Mouse (Mus musculus): ENCODE results near the gene Gm28539. TPM values are rescaled to one million over a fixed set of nuclear protein-coding genes. Genes with fewer than 3 reads are reported as not detected.
A peak's percentile ranks its signal among the peaks of the same experiment; 100 is the strongest.
"Not testable (repeated sequence)": the region's sequence is repeated elsewhere in the genome, so short reads cannot be mapped to it uniquely, and the experiment has no call there.

The Gm28539 gene
- polyA plus RNA-seq, 1 experiment from 2014 or later = not detected

GRCm38 (mm10) chr16:18822925-18823324 is 13.5 kb upstream of the Gm28539 start:
- WGBS (ENCODE audit: missing documents) = 82% methylated on average over 4 of the region's 4 CpGs
- no peak overlapping the region for H3K27ac ChIP-seq
- H3K79me2 ChIP-seq (ENCODE audit: inconsistent target) = no peaks in the 10 kb centered on the region
- peaks cover 98% of the 10 kb centered on the region for H3K36me3 ChIP-seq (ENCODE audit: inconsistent target)
- no peak overlapping the region for H3K4me3 ChIP-seq (ENCODE audit: inconsistent target)

GRCm38 (mm10) chr16:18828630-18829029 is 7.8 kb upstream of the Gm28539 start:
- Histone ChIP-seq H3K4me3 (ENCODE audit: inconsistent target) (no peak overlapping the region), H3K27ac (no peak overlapping the region), H3K79me2 (ENCODE audit: inconsistent target) (no peaks in the 10 kb centered on the region), H3K36me3 (ENCODE audit: inconsistent target) (peaks cover 83% of the 10 kb centered on the region)
- 96% methylated on average over 3 of the region's 3 CpGs for whole genome bisulfite sequencing (ENCODE audit: missing documents)

GRCm38 (mm10) chr16:18829102-18829501 is 7.3 kb upstream of the Gm28539 start:
- Histone ChIP-seq H3K79me2 (ENCODE audit: inconsistent target) (no peaks in the 10 kb centered on the region), H3K27ac (no peak overlapping the region), H3K4me3 (ENCODE audit: inconsistent target) (no peak overlapping the region), H3K36me3 (ENCODE audit: inconsistent target) (peaks cover 83% of the 10 kb centered on the region)
- 93% methylated on average over 3 of the region's 6 CpGs for whole genome bisulfite sequencing (ENCODE audit: missing documents)

GRCm38 (mm10) chr16:18833486-18833885 is 2.9 kb upstream of the Gm28539 start:
- WGBS (ENCODE audit: missing documents) = 82% methylated on average over 2 of the region's 2 CpGs
- no peaks in the 10 kb centered on the region for H3K79me2 ChIP-seq (ENCODE audit: inconsistent target)
- H3K4me3 ChIP-seq (ENCODE audit: inconsistent target) = no peak overlapping the region
- H3K27ac ChIP-seq = no peak overlapping the region
- H3K36me3 ChIP-seq (ENCODE audit: inconsistent target) = peaks cover 45% of the 10 kb centered on the region; the same call in 1 of the 2 replicates

GRCm38 (mm10) chr16:18836073-18836467 is 314 bp upstream of the Gm28539 start:
- Histone ChIP-seq H3K27ac (no peak overlapping the region), H3K79me2 (ENCODE audit: inconsistent target) (no peaks in the 10 kb centered on the region), H3K4me3 (ENCODE audit: inconsistent target) (peak overlapping the region; percentile 53; the same call in 1 of the 2 replicates), H3K36me3 (ENCODE audit: inconsistent target) (peaks cover 22% of the 10 kb centered on the region; the same call in 1 of the 2 replicates)
- WGBS (ENCODE audit: missing documents) = 42% methylated on average over 3 of the region's 3 CpGs

GRCm38 (mm10) chr16:18838346-18838745 is 2.0 kb downstream of the Gm28539 start:
- WGBS (ENCODE audit: missing documents) = 89% methylated on average over 4 of the region's 4 CpGs
- Histone ChIP-seq H3K79me2 (ENCODE audit: inconsistent target) (no peaks in the 10 kb centered on the region), H3K27ac (no peak overlapping the region), H3K36me3 (ENCODE audit: inconsistent target) (peaks cover 13% of the 10 kb centered on the region; the same call in 1 of the 2 replicates), H3K4me3 (ENCODE audit: inconsistent target) (no peak overlapping the region)

- Histone ChIP-seq H3K4me3 (ENCODE audit: inconsistent target) (no peak overlapping the region), H3K36me3 (ENCODE audit: inconsistent target) (no peaks in the 10 kb centered on the region), H3K27ac (no peak overlapping the region), H3K79me2 (ENCODE audit: inconsistent target) (no peaks in the 10 kb centered on the region)
- WGBS (ENCODE audit: missing documents) = 92% methylated on average over 15 of the region's 15 CpGs
These were observed 10.0 kb downstream of the Gm28539 start for GRCm38 (mm10) chr16:18846301-18846820.

- not testable (repeated sequence) for H3K36me3 ChIP-seq (ENCODE audit: inconsistent target); H3K4me3 ChIP-seq (ENCODE audit: inconsistent target); H3K79me2 ChIP-seq (ENCODE audit: inconsistent target); H3K27ac ChIP-seq
- 96% methylated on average over 10 of the region's 17 CpGs for WGBS (ENCODE audit: missing documents)
These were observed 13.3 kb downstream of the Gm28539 start for GRCm38 (mm10) chr16:18849521-18850190.

GRCm38 (mm10) chr16:18858551-18858950 is 22.2 kb downstream of the Gm28539 start:
- Histone ChIP-seq H3K36me3 (ENCODE audit: inconsistent target) (no peaks in the 10 kb centered on the region), H3K4me3 (ENCODE audit: inconsistent target) (no peak overlapping the region), H3K79me2 (ENCODE audit: inconsistent target) (no peaks in the 10 kb centered on the region), H3K27ac (no peak overlapping the region)

GRCm38 (mm10) chr16:18860186-18860585 is 23.8 kb downstream of the Gm28539 start:
- H3K4me3 ChIP-seq (ENCODE audit: inconsistent target) = no peak overlapping the region
- H3K27ac ChIP-seq = no peak overlapping the region
- 71% methylated on average over 1 of the region's 1 CpGs for WGBS (ENCODE audit: missing documents)
- no peaks in the 10 kb centered on the region for H3K36me3 ChIP-seq (ENCODE audit: inconsistent target)
- H3K79me2 ChIP-seq (ENCODE audit: inconsistent target) = no peaks in the 10 kb centered on the region

GRCm38 (mm10) chr16:18870495-18870894 is 34.1 kb downstream of the Gm28539 start:
- 92% methylated on average over 1 of the region's 1 CpGs for WGBS (ENCODE audit: missing documents)
- not testable (repeated sequence) for H3K4me3 ChIP-seq (ENCODE audit: inconsistent target); H3K79me2 ChIP-seq (ENCODE audit: inconsistent target); H3K27ac ChIP-seq
- H3K36me3 ChIP-seq (ENCODE audit: inconsistent target) = peaks cover 26% of the 10 kb centered on the region

GRCm38 (mm10) chr16:18876091-18876441 is 39.7 kb downstream of the Gm28539 start:
- Histone ChIP-seq H3K27ac (peak overlapping the region; percentile 31), H3K36me3 (ENCODE audit: inconsistent target) (peaks cover 26% of the 10 kb centered on the region), H3K79me2 (ENCODE audit: inconsistent target) (peaks cover 40% of the 10 kb centered on the region), H3K4me3 (ENCODE audit: inconsistent target) (peak overlapping the region; percentile 62)
- under 1% methylated on average over 17 of the region's 17 CpGs for WGBS (ENCODE audit: missing documents)

- peak within 1 kb of the TSS; percentile 63 for H3K4me3 ChIP-seq (ENCODE audit: inconsistent target)
- peaks cover 46% of the 10 kb centered on the region for H3K79me2 ChIP-seq (ENCODE audit: inconsistent target)
- H3K27ac ChIP-seq = peak within 1 kb of the TSS; percentile 71
- peaks cover 22% of the 10 kb centered on the region for H3K36me3 ChIP-seq (ENCODE audit: inconsistent target)
- WGBS (ENCODE audit: missing documents) = 0% methylated on average over 79 of the region's 93 CpGs
These were observed 40.3 kb downstream of the Gm28539 start, which contains the start of the genes Mrpl40 and Hira for GRCm38 (mm10) chr16:18876442-18877308. Gene Mrpl40, minus strand, starts transcription at chr16:18876862. Gene Hira, plus strand, starts transcription at chr16:18877037.

- under 1% methylated on average over 35 of the region's 43 CpGs for WGBS (ENCODE audit: missing documents)
- Histone ChIP-seq H3K27ac (peak overlapping the region; percentile 46), H3K79me2 (ENCODE audit: inconsistent target) (peaks cover 55% of the 10 kb centered on the region), H3K4me3 (ENCODE audit: inconsistent target) (peak overlapping the region; percentile 63), H3K36me3 (ENCODE audit: inconsistent target) (peaks cover 13% of the 10 kb centered on the region)
These were observed 41.2 kb downstream of the Gm28539 start for GRCm38 (mm10) chr16:18877386-18878090.
